Mouse (Mus musculus): ENCODE measurements around the gene Adssl1. TPM values are rescaled to one million over a fixed set of nuclear protein-coding genes. Genes with fewer than 3 reads are reported as not detected.

The Adssl1 gene
- total and polyA plus RNA-seq, 3 experiments, result 10.7 to 39.1 (median 11.0) TPM

DNA sequence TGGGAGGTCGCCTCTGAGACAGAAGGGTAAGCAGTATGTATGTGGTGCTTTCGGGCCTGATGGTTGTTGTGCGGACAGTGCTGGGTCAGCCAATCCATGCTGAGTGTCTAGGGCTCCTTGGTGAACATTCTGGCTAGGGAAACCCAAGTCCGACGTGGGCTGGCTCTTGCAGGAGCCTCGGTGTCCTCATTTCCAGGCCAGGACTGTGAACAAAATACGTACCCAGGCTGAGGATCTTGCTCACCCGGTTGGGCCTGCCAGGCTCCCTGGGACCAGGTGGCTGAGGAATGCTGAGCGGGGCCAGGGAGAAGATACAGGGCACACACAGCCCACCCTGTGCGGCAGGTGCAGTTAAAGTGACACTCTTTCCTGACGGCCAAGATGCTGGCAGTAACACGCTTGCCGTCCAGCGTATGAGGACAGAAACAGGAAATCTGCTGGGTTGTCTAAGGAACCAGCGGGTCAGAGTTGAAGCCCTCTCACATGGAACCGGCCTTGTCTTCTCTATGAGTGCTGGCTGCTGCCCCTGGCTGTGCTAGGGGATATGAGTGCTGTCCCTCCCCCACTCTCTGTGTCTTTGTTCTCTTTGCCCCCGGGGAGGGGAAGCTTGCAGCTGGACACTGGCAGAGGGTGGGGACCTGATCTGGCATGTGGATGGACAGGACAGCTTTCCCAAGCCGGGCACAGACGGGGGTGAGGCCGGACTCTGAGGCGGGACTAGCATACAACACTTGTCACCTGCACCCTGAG lies 26.7 kb upstream of the Adssl1 start:
- DNase-seq, result no peak

DNA sequence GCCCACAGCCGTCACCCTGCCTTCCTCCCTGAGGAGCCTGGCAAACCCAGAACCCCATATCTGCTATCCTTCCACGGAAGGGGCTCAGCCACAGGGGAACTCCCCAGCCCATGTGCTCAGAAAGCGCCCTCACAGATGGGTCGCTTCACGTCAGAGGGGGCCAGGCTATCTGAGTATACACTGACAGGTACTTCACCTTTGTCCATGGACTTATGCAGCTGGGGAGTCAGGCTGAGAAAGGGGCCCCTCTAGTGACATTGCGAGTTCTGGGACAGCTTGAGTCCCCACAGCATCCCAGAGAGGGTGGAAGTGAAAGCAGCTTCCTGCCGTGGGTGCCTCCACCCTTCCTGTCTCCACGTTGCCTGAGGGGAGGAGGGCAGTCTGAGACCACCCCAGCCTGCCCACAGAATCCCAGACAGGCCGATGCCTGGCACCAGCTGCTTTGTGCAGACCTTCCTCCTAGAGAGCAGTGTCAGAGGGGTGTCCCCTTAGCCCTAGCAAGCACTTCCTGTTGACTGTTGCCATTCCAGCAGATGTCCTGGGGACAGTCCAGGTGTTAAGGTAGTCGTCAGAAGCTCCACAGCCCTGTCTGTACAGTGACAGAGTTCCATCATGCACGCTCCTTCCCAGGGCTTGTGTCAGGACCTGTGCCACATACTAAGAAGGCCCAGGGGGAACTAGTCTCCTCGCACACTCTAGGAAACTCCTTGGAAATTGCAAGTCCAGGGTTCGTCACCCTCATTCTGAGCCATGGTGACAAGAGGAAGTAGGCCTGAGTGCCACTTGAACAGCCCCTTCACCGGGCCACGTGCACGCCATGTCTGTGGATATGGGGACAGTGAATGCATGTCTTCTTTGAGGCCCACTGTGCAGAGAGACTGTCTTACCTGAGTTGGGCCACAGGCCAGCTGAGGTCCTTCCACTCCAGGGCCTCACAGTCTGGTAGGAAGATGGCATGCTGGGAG lies 25.6 kb upstream of the Adssl1 start:
- no peak for DNase-seq

DNA sequence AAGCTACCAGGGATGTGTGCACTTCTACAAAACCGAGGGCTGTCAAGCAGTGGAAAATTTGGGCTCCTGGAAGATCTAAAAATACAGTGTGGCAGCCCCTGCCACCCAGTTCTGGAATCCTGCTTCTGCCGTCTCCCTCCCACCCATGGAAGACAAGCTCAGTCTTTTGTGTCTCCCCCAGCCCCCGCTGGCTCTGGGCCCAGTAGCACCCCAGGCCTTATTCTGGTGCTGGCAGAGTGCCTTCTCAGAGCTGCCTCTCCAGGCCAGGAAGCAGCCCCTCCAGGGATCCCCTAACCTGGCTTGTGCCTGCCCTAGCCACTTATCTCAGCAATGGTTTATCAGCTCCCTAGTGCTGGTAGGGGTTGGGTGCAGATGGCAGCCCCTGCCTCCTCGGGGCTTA lies 24.9 kb upstream of the Adssl1 start:
- peak; percentile 56 for DNase-seq

DNA sequence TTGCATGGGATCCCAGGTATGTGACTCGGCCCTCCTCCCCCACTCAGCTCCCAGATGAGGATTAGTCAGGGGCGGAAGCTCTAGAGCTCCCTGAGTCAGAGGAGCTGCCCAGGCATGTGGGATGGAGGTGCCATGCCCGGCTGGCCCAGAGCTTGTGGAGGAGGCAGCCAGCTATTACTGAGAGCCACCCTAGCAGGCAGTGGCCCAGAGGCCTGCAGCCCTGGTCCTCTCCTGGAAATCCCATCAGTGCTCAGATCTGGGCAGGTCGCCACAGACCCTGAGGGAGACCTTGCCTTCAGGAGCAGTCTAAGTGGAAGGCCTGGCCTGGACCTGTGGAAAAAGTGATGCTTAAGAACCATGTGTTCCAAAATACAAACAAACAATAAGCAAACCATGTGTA lies 24.2 kb upstream of the Adssl1 start:
- peak; percentile 78 for DNase-seq

DNA sequence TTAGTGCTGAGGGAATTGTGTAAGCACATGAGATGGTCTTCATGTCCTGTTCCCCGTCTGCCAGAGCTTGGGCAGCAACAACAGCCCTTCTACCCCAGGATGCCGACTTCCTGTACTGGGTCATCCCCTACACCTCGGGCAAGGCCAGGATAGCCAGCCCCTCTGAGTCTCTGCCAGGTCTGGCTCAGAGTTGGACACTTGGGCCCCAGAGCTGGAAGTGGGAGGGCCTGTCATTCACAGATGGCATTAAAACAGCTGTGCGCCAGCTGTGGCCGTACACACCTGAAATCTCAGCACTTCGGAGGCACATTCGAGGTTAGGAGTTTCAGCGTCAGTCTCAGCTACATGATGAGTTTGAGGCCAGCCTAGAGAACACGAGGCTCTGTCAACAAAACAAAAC lies 23.4 kb upstream of the Adssl1 start:
- DNase-seq, result peak; percentile 55

DNA sequence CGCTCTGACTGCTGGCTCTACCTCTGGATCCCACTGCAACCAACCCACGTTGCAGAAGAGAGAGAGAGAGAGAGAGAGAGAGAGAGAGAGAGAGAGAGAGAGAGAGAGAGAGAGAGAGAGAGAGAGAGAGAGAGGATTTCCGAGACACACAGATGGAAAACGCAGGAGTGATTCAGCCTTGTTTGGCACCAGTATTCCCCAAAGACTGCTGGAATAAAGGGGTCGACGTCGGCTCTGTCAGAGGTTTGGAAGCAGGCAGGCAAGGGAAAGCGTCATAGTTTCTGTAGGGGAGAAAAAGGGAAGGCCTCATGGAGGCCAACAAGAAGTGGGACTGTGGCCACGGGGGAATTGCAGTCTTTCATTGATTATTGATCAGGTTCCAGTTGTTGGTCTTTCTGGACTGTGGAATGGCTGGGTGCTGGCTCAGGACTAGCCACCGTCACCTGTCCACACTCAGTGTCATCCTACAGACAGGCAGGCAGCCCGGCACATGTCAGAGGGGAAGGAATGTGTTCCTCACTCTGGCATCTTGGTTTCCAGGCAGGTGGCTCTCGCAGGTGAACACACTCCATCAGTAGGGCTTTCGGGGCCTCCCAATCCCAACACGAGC lies 22.8 kb upstream of the Adssl1 start:
- no peak for DNase-seq

DNA sequence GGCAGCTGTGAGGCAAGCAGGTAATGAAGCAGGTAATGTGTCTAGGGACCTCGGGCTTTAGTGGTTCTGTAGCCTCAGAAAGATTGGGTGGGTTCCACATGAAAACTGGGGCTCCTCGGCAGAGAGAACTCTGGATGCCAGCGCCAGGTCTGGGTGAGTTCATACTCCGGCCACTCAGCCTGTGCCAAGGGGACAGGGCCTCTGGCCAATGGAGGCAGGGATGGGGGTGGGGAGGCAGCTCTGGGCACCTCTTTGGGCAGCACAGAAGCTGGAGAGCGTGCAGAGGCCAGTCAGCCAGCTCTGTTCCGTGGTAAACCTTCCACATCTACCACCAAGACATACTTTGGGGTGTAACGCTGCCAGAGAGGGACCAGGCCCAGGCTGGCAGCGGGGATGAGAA lies 22.2 kb upstream of the Adssl1 start:
- peak; percentile 60 for DNase-seq

DNA sequence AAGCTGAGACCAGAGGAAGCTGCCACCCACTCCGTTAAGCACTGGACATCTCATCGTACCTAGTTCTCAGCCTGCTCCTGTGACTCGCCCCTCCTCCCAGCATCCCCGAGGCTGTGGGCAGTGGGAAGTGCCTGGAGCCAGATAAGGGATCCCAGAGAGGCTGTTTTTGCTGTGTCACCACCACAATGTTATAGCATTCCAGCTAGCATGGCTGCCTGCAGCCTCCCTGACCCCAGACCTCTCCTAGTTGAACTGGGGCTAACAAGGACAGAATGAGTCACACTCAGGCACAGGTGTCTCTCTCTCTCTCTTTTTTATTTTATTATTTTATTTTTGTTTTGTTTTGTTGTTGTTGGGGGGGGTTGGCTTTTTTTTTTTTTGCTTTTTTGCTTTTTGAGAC lies 20.6 kb upstream of the Adssl1 start:
- DNase-seq, result no peak

DNA sequence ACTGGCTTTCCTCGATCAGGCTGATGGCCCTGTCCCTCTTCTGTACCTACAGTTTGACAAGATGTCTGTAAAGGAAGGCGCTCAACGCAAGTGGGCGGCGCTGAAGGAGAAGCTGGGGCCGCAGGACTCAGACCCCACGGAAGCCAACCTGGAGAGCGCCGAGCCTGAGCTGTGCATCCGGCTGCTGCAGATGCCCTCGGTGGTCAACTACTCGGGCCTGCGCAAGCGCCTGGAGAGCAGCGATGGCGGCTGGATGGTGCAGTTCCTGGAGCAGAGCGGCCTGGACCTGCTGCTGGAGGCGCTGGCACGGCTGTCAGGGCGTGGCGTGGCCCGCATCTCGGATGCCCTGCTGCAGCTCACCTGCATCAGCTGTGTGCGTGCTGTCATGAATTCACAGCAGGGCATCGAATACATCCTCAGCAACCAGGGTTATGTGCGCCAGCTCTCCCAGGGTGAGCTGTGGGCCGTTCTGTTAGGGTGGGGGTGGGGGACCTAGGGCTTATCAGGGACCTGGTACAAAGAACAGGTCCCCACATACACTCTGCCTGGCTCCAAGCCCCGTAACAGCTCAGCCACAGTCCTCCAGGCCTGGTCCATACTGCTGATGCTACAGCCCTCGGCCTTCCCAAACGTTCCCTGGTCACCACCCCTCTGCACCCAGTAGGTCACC lies 19.8 kb upstream of the Adssl1 start:
- no peak for DNase-seq

DNA sequence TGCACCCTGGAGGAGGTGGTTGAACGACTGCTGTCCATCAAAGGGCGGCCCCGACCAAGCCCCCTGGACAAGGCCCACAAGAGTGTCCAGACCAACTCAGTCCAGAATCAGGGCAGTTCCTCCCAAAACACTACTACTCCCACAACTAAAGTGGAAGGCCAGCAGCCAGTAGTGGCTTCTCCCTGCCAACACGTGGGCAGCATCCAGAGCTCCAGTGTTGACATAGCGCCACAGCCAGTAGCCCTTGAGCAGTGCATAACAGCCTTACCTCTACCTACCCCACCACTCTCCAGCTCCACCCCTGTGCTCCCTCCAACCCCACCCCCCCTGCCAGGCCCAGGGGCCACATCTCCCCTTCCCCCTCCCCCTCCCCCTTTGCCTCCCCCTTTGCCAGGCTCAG lies 15.8 kb upstream of the Adssl1 start:
- DNase-seq, result no peak

DNA sequence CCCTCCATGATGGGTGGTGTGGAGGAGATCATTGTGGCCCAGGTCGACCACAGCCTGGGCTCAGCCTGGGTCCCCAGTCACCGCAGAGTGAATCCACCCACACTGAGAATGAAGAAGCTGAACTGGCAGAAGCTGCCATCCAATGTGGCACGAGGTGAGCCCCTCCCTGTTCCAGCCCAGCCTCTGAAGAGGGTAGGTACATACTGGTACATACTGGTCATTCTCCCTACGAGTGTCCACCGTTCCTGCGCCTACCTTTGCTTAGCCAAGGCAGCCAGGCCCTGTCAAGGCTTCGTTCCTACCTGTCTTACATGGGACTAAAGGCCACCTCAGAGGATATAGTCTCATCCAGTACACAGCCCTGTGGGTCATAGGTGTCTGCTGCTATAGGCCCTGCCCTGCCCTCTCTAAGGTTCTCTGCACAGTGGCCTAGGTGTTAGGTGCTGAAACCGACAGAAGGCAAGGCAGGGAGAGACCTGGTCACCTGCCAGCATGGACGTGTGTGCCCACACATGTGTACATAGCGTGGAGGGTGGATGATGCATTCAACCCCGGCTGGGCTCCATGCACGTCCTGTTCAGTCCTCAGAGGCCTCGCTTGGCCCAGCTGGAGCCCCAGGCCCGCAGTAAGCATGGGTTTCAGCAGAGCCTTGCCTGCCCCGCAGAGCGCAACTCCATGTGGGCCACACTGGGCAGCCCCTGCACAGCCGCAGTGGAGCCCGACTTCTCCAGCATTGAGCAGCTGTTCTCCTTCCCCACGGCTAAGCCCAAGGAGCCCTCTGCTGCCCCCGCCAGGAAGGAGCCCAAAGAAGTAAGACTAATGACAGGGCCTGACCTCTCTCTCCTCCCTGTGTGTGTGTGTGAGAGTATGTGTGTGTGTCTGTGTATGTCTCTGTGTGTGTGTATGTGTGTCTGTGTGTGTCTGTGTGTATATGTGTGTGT lies 14.9 kb upstream of the Adssl1 start:
- no peak for DNase-seq

DNA sequence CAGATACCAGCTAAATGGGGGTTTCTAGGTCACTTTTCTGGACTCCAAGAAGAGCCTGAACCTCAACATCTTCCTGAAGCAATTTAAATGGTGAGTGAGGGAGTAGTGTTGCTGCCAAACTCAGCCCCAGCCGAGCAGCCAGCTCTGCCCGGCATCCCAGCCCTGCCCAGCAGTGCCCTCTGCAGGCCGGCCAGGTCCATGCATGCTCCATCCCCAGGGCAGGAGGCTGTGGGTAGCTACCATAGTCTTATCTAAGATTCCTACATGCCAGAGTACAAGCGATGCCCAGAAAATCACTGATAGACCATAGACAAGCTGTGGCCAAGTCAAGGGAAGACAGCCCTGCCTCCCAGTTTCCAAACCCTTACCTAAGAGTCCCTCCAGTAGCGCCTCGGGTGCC lies 14.1 kb upstream of the Adssl1 start:
- DNase-seq, result peak; percentile 86

DNA sequence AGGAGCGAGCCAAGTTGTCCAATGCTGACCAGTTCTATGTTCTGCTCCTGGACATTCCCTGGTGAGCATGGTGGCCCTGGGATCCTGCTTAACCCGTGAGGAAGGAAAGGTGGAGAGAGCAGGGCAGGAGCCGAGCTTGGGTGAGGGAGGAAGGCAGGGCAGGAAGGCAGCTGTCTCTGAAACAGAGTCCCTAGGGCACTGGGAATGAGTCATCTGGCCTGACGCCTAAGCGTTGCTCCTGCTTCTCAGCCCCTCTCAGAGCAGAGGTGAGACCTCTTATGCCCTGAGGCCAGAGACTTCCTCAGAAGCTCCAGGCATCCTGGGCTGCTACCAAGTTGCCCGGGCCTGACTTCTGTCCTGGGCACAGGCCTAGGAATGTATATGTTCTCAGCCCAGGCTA lies 12.8 kb upstream of the Adssl1 start:
- peak; percentile 57 for DNase-seq

DNA sequence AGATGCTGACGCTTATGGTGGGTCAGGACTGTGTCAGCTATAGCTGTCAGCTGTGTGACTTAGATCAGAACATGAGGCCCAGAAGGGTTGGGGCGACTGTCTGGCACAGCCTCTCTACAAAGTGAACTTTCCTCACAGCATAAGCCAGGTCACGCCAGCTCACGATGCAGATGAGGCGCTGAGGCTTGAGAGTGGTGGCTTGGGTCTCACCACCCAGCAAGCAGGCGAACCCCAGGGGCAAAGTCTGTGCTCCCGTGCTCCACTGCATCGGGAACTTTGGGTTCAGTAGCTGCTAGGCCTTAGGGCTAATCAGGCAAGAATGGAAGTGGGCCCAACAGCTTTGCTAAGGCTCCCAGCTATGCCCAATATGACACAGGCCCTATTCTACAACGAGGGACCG lies 10.8 kb upstream of the Adssl1 start:
- DNase-seq, result no peak

DNA sequence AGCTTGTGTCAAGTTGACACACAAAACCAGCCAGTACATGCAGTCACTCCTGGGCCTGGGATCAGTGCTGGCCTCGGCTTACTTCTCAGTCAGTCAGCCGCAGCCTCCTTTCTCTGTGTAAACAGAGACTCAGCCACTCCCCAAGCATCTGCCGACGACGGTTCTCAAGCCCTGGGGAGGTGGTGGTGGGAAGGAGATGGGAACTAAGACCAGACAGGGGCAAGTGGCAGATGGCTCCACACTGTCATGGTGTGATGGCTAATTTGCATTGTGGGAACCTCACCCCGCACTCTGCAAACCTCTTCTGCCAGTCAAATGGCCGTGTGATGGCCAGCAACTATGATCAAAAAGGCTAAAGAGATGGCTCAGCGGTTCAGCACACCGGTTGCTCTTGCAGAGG lies 3.2 kb upstream of the Adssl1 start:
- DNase-seq, result no peak

DNA sequence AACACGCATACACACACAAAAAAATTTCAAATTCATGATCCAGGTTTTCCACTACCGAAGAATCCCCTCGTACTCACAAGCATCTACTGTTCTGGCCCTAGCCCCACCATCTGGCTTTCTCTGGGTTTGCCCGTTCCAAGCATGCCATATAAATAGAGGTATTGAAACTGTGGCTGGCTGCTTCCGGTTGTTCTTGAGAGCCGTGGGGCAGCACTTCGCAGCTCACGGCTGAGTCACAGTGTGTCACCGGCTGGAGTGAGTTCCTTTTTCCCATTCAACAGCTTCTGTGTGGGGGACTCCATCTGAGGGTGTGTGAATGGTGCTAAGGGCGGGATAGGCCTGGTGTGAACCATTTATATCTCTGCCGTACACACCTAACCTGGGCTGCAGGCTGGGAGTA lies 2.7 kb upstream of the Adssl1 start:
- peak; percentile 46 for DNase-seq

DNA sequence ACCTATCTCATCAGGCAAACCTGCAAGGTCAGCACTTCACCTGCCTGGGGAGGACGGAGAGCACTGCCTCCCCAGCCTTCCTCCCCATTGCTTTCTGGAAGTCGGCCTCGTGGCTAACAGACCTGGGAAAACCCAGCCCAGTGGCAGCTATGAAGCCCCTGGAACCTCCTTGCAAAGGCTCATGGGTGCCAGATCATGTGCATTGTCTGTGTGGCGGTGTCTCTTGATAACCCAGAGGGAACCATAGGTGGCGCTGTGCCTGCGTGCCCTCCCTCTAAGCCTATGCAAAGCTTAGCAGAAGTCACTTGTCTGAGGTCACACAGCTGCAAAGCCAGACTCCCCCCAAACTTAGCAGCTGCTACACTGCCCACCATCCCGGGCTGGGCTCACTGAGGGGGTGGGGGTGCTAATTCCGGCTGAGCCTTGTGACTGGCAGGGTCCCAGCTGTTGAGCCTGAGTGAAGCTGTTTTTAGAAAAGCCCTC lies 1.9 kb upstream of the Adssl1 start:
- DNase-seq, result peak; percentile 69

DNA sequence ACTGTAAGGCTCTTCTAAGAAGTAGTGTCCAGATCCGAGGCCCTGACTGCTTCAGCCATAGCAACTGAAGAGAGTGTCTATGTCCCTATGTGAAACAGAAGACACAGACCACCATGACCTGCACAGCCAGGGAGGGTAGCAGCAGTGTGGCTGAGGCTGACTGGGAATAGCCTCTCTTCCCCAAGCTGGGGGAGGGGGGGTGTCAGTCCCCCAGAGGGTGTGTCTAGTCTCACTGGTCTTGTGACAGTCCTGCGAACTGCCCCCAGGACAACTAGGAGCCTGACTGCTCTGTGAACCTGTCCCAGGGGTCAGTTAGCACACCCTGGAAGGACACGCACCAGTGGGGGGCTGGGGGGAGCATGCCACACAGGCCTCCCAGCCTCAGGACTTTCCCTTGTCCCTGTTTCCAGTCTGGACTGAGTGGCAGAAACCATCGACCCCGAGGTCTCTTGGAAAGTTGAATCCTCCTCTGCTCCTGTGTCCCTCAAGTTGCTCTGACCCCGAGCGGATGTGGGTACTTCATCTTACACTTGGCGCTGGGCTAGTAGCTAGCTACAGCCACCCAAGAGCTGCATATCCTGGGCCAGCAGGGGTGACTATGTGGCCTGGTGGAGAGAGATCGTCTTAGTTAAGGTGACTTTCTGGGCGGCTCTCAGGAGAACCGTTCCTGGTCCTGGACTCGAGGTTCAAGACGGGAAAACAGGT lies 712 bp upstream of the Adssl1 start:
- DNase-seq, result no peak

DNA sequence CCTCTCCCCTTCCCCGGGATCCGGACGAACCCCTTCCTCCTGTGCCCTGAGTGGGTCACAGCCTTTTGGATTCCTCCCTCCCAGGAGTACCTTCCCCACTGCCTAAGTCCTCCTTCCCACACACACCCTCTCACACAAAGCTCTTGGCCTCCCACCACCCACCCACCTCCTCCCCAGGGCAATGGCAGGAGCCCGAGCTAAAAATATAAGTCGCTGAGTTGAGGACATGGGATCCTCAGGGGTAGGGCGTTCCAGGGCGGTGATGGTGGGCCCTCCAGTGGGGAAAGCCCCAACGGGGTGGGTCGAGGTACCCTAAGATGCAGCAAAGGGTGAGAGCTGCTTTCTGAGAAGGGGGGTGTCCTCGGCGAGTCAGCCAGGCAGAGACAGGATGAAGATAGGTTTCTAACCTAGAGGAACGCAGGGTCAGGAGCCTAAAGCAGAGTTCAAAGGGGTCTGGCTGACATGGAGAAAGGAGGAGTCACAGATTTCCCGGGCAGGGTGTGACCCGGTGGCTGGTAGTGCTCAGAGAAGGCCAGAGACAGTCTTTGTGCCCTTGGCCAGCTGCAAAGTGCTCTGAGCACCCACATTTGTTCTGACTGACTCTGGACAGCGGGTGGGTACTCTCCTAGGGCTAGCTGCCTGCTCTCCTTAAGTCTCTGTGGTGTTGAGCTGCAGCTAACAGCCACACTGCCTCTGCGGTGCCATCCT lies 663 bp downstream of the Adssl1 start:
- DNase-seq, result no peak

DNA sequence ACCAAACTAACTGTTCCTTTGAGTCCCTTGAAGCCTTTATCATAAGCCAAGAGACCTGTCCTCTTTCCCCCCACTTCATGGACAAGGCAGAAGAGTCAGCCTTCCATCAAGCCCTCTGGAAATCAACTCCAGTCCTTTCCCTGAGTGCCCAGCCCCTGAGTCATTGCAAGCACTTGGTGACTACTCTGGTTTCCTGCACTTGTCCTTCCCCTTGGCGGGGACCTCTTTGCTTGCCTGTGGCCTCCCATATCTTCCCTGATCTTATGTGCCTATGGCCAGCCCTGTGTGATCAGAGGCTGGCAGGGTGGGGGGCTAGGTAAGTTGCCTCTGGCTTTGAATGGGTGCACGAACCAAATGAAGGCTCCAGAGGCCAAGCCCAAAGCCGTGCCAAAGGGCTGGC lies 2.1 kb downstream of the Adssl1 start:
- DNase-seq, result peak; percentile 52

All from adrenal gland, adult 2 months (tissue).